Mouse (Mus musculus): ENCODE measurements around the gene Nampt. TPM values are rescaled to one million over a fixed set of nuclear protein-coding genes. Genes with fewer than 3 reads are reported as not detected.

Nampt gene
- 10 to 100 TPM; 42.2 to 45.5 TPM for total RNA-seq (2021)

DNA sequence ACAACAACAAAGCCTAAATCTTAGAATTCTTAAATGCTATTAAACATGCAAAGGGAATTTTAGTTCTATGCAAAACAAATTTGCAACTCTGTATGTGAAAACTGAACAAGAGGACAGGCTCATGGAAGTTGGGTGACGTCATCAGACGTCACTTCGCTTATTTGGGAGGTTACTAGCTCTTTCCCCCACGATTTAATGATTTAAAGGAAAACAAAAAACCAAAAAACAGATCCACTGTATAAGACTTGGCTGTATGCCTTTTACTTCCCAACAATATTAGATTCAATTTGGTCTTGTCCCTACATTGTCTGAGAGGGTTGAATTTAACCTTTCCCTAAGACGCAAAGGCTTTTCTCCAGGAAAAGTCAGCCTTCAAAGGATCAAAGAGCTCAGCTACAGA is at the start of gene Nampt:
Gene Nampt (plus strand): TSS at position 130 of the 400 bp plus-strand sequence.
- DNase-seq (ENCODE audit: extremely low spot score in 1 of 2, low spot score in 1 of 2), result no peak

DNA sequence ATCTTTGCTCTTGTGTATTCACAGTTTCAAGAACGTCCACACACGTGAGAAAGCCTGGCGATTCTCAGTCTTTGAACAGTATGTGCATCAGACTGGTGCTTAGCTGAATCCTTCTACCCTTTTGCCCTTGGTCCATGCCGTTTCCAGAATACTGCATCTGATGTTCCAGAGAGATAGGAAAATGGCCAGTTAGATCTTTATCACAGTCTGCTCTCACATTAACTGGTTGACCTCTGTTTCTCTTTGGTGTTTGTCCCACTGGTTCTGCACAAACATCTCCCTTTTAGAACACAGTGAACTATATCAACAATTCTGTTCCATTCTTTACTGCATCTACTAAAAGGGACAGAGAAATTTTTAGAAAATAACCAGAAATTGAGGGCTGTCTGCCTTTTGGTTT is 48.6 kb upstream of the Nampt start:
- DNase-seq (ENCODE audit: extremely low spot score in 1 of 2, low spot score in 1 of 2), result no peak

DNA sequence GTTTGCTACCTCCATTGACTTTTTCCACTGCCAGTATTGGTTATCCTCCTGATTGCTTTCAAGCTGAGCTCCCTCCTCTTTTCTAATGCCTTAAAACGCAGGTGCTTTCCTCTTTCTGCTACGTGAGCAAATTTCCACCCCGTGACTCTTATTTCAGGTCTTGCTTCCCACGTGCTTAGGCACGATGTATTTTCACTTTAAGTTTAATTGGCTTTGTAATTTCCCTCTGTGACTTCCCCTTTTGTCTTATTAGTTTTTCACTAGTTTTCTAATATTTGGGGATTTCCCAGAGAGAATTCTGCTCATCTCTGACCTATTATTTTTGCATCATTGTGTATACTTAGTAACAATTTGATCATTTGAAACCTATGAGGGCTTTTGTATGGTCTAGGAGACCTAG is 44.8 kb upstream of the Nampt start:
- DNase-seq (ENCODE audit: extremely low spot score in 1 of 2, low spot score in 1 of 2), result no peak

DNA sequence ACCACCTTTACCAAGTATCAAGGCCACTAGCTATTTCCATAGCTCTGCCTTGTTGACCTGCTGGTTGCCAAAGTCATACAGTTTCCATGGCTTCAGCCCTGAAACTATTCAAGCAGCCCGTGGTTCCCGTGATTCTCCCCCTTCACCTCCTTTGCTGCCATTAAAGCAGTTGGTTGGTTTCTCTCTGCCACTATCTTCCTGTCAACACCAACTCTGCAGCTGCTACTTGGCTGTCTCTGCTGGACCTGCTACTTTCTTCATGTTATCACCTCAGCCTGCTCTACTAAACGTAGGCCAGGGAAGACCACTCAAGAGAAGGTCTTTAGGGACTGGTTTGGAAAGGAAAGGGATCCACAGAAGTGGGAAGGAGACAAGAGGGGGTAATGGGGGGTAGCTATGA is 30.3 kb upstream of the Nampt start:
- DNase-seq (ENCODE audit: extremely low spot score in 1 of 2, low spot score in 1 of 2), result no peak

DNA sequence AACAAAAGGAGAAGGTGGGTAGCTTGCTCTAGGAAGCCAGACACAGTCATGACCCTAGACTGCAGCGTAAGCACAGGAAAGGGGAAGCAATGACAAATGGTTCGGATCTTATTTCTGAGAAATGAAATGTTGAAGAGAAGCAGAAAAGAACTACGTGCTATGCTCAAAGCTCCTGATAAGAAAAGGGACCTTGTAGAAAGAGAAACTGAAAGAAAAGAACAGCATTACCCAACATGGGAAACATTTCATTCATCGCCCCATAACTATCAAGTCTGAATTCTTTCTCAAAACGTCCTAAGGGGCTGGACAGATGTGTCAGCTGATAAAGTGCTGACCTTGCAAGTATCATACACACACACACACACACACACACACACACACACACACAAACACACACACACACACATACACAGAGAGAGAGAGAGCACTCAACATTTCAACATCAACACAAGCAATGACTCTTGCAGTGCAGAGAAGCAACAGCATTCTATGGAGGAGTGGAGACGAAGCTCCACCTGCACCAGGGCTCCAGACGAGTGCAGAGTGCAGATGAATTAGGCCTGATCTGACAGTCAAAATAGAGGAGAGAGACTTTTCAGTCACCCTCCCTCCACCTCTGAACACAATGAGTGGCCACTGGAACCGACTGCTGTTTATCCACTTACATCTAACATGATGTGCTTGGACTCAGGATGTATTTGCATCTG is 23.4 kb upstream of the Nampt start:
- no peak for DNase-seq (ENCODE audit: extremely low spot score in 1 of 2, low spot score in 1 of 2)

DNA sequence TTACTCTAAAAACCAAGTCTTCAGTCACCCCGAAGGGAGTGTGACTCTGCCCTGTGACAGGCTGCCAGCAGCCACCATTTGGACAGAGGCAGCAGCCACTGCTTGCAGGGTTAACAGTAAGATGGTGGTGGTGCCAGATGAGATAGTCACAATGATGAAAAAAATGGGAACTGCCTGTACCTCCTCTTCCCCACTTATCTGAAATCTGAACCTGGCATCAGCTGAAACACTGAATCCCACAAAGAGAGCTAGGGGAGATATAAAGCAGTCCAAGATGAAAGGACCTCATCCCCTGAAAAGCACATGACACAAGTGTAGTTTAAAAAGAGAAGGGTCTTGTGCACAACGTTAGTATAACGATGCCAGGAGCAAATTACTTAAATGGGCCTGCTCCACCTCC is 21.9 kb upstream of the Nampt start:
- DNase-seq (ENCODE audit: extremely low spot score in 1 of 2, low spot score in 1 of 2), result no peak

DNA sequence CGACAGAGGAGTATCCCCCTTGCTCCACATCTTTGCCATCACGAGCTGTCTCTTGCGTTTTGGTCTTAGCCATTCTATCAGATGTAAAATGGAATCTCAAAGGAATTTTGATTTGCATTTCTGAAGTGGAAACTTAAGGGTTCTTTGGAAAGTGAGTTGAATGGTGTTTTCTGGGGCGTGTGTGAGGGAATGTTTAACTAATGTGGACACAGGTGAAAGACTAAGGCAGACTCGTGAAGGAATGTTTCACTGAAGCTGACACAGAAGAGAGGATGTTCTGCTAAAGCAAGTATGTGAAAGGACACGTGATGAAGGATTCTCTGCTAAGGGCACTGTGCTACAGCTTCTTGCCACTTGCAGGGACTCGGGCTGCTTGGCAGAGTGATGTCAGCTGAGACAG is 18.3 kb upstream of the Nampt start:
- no peak for DNase-seq (ENCODE audit: extremely low spot score in 1 of 2, low spot score in 1 of 2)

DNA sequence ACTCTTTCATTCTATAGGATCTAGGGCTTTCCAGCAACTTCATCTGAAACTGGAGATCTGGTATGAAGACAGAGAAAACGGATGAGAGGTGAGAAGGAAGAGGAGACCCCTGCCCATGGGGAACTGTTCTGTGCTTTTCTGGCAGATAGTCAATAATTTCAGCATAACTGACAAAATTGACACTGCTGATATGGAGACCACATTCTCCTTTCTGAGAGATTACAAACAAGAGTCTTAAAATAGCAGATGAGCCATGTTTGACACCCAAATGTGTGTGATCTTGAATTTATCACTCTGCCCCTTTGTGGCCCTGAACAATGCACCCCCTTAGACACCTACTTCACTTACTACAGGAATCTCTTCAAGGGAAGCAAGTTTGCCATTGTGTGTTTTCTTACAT is 13.8 kb upstream of the Nampt start:
- DNase-seq (ENCODE audit: extremely low spot score in 1 of 2, low spot score in 1 of 2), result no peak

DNA sequence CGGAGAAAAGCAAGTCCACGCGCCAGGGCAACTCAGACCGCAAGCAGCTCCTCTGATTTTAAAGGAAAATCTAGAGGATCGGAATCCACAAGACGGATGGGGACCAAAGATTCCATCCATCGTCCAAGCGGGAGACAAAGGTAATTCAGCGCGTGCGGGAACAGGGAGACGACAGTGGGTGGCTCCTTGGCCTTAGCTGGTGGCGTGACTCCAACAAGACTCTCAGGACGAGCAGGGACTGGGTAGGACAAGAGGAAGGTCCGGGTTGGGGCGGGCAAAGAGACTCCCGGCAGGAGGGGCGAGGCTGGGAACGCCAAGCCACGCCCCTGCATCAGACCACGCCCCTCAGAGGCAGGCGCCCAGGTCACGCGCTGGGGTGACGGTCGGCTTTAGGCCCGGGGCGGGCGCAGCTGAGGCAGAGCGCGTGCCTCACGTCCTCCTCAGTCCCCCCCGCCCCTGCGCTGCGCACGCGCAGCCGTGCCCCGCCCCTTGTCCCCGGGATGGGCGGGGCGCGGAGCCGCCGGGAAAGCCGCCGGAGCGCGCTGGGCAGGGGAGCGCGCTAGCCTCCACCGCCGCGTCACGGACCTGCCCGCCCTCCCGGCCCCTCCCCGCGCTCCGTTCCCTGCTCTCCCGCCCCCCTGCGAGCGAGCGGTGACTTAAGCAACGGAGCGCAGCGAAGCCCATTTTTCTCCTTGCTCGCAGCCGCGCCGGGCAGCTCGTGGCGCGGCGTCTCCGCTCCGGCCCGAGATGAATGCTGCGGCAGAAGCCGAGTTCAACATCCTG is 669 bp downstream of the Nampt start:
- DNase-seq (ENCODE audit: extremely low spot score in 1 of 2, low spot score in 1 of 2), result peak; percentile 87 to 97

DNA sequence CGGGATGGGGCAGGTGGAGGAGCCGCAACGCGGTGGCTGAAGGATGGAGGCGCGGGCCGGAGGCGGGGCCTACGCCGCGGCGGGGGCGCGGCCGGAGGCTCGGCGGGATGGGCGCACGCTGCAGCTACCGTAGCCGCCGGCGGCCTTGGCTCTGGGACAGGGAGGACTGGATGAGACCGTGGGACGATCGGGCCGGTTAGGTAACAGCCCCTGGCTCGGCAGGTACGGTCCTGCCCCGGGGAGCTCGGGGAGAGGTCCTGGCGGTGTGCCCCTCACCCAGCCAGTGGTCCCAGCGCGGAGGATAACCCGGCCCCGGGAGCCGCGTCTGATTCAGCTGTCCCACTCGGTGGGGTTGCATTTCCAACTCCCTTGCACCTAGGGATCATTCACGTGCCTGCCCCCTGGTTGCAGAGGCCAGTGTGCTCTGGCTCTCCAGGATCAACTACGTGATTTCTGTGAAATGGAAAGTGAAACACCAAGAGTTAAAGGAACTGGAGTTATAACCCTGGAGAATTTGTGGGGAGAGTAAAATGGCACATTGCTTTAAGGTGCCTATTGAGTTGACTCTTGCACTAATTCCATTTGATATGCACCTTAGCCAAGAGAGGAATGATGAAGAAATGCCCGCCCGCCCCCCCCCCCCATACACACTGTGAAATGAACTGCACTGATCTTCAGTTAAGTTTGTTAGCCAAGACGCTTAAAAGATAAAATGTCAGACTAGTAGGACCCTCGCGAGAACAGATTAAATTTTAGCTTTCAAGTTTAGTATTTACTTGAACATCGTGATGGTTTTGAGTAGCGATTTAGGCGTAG is 1.6 kb downstream of the Nampt start:
- DNase-seq (ENCODE audit: extremely low spot score in 1 of 2, low spot score in 1 of 2), result peak; percentile 45 to 60

DNA sequence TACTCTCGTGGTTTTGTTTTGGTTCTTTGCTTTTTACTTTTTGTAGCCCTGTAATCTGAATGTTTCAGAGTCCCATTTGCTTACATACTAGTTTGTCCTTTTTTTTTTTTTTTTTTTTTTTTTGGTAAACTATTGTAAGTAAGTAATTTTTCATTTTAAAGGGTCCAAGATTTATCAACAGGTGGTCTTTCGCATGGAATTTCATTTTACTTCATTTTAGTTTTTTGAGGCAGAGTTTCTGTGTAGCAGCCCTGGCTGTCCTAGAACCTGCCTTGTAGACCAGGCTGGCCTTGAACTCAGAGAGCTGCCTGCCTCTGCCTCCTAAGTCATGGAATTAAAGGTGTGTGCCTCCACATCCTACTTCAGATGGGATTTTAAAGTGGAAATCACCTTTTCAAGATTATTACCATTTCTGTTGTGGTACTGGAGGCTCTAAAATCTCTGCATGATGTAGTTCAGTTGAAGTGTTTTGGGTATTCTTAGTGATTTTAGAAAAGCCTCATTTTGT is 2.2 kb downstream of the Nampt start:
- no peak for DNase-seq (ENCODE audit: extremely low spot score in 1 of 2, low spot score in 1 of 2)

DNA sequence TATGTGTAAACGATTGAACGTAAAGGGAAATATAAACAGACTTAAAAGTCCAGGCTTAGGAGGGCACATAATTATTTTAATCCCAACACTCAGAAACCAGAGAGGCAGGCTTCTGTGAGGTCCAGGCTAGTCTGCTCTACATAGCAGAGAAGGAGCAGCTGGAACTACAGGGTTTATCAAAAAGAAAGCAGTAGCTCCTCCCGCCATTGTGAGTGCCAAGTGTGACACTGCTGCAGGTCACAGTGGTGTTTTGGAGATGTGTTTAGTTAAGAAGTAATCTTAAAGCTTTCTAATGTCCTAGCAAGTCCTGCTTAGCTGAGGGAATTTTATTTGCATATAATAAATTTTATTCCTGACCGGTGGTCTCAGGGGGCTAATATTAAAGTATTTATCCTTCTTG is 2.7 kb downstream of the Nampt start:
- DNase-seq (ENCODE audit: extremely low spot score in 1 of 2, low spot score in 1 of 2), result no peak

DNA sequence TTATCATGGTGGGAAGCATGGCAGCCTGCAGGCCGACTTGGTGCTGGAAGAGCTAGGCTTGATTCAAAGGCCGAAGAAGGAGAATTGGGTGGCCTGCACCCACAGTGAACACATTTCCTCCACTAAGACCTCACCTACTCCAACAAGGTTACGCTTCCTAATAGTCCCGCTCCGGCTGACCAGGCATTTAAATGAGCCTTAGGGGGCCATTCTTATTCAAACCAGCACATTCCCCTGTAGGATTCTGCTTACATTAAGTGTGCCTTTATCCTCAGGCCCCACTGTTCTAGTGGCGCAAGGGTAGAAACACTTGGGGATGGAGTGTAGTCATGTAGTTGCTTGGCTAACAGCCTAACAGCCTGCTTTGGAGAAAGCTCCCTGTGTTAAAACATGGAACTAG is 5.2 kb downstream of the Nampt start:
- DNase-seq (ENCODE audit: extremely low spot score in 1 of 2, low spot score in 1 of 2), result no peak

DNA sequence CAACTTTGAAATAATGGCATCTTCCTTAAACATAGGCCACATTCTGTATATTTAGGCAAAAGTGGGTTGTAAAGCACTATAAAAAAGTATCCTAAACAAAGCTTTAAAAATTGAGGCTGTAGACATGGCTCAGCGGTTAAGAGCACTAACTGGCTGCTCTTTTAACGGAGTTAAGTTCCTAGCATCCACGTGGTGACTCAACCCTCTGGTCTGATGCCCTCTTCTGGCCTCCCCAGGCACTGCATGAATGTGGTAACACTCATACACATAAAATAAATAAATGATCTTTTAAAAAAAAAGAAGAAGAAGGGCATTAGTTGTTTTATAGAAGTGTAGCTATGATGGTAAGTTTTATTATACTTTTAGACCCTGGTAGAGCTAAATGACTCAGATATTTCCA is 7.6 kb downstream of the Nampt start:
- DNase-seq (ENCODE audit: extremely low spot score in 1 of 2, low spot score in 1 of 2), result peak in 1 of 2 experiments; percentile 58

DNA sequence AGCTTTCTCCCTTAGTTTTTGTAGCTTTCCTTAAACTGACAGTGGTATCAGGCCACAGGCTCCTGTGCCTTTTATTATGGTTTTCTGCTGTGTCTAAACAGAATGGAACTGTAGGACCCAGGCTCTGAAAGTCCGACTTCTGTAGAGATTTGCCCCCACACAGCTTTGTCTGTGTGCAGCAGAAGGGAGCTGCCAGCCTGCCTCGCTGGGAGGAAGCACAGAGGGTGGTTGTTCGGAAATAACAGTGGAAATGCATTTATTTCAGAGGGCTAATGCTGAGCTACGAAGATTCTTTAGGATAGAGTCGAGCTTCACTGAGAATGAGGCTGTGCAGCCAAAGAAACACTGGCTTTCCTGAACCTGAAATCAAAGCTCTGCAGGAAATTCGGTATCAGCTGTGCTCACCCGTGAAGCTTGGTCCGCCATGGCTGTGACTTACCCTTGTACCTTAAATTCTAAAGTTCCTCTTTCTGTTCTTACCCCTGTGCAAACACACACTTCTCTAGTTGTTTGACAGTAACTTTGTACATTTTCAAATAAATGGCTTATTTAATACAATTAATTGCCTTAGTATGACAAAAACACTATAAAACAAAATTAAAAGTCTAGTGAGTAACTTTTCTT is 8.9 kb downstream of the Nampt start:
- peak; percentile 19 to 22 for DNase-seq (ENCODE audit: extremely low spot score in 1 of 2, low spot score in 1 of 2)

DNA sequence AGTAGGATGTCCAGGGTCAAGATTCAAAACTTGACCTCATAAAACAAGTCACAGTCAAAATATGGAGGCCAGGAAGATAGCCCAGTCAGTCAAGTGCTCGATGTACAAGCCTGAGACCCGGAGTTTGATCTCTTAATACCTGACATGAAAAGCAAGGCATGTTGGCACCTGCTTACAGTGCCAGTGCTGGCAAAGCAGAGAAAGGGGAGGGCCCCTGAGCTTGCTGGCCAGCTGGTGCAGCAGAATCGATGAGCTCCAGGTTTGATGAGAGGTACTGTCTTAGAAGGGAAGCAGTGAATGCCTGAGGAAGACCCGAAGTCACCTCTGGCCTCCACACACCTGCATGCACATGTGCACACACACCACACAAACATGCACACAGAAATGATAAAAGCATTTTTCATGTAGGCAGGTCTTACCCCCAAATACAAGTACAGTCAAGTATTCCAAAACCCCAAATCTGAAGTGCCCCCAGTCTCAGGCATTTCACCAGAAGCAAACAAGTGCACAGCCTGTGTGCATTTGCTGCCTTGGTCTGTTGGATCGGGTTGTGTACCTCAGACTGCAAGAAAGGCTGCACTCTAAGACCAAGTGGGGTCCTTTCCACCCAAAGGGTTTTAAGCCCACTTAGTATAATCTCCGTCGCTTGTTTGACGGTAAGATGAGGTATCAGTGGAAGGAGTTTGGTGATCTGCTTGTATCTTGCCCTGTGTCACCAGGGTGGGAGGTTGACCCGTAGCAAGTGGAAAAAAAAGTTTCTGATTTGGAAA is 10.2 kb downstream of the Nampt start:
- no peak for DNase-seq (ENCODE audit: extremely low spot score in 1 of 2, low spot score in 1 of 2)

DNA sequence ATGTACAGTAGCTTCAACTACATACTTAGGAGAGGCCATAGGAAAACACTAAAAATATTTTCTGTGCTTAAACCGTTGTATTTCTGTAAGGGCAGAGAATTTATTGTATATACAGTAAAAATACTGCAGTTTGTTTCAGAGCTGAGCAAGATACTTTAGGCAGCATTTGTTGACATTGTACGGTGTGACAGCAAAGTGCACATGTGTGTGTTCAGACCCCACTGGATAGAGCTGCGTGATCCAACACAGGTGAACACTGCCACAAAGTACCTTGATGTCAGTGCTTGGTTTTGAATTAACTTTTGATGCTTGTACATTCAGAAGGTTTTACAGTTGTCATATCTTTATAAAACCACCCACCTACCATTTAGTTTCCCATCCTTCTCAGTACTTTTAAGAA is 12.7 kb downstream of the Nampt start:
- DNase-seq (ENCODE audit: extremely low spot score in 1 of 2, low spot score in 1 of 2), result no peak

DNA sequence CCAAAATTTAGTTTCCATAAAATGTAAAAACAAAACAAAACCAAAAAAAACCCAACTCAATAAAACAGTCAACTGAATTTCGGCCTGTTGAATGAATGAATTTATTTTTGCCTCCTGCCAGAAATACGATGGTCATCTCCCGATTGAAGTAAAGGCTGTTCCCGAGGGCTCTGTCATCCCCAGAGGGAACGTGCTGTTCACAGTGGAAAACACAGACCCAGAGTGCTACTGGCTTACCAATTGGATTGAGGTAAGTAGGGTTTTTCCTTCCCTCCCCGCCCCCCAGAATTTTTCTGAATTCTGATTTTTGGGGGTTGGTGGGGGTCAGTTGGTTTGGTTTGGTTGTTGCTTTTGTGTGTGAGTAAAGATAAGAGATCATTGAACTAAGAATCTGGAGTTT is 15.4 kb downstream of the Nampt start:
- DNase-seq (ENCODE audit: extremely low spot score in 1 of 2, low spot score in 1 of 2), result no peak

DNA sequence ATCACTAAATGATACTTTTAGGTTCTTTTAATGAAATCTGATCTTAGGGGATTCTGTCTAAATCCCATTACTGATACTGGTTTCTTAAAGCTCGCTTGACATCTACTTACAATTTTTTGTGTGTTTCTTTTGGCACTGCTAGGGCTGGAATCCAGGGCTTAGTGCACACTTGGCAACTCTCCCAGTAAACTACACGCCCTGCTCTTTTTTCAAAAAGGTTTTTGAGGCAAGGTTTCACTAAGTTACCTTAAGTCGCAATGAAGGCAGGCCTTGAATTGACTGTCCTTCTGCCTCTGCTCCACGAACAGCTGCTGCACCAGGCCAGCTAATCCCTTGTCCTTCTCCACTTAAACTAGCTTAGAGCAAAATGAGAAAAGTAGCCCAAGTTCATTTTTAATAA is 15.9 kb downstream of the Nampt start:
- no peak for DNase-seq (ENCODE audit: extremely low spot score in 1 of 2, low spot score in 1 of 2)

DNA sequence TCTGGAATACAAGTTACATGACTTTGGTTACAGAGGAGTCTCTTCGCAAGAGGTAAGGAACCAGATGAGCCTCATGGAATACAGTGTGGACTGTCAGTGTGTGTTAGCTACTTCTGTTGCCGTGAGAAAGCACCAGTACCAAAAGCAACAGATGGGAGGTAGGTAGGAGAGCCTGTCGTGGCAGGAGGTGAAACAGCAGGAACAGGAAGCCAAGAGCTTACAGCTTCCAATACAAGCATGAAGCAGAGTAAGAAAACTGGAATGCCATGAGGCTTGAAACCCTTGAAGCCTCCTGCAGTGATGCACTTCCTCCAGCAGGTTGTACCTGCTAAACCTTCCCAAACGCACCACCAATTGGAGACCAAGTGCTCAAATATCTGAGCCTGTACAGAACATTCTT is 19.1 kb downstream of the Nampt start:
- DNase-seq (ENCODE audit: extremely low spot score in 1 of 2, low spot score in 1 of 2), result no peak

Data from layer of hippocampus, postnatal 25 days (tissue).